ENCODE assay signal across 9 mouse cellular contexts in genomic region chr11:102604777-102605552, GRCm38 (mm10). TPM values are rescaled to one million over a fixed set of nuclear protein-coding genes. Genes with fewer than 3 reads are reported as not detected.
DNase-seq lines count a peak whose midpoint lies in the region; ATAC-seq lines count a peak whose summit lies in the region.
"Had no signal": no experiment of that assay in that cellular context is flagged by ENCODE, and none has a peak within 500 bp of the region (broad histone marks: within the 10 kb centered on the region; RNA-seq: fewer than 3 reads in every experiment).

No protein-coding gene starts in this region.

- WGBS in forebrain, embryonic 16.5 days, result under 1% methylated on average over 64 of the region's 74 CpGs
- WGBS in hindbrain, embryonic 15.5 days, result under 1% methylated on average over 74 of the region's 74 CpGs
- under 1% methylated on average over 70 of the region's 74 CpGs for WGBS in limb, embryonic 15.5 days
- under 1% methylated on average over 74 of the region's 74 CpGs for WGBS in neural tube, embryonic 11.5 days

- peak overlapping the region; percentile 96 for H3K27ac ChIP-seq in forebrain, embryonic 16.5 days (ENCODE audit: low read length)
- peak overlapping the region; percentile 90 for H3K27ac ChIP-seq in hindbrain, embryonic 15.5 days (replicated peaks)
- H3K27ac ChIP-seq in limb, embryonic 15.5 days, result peak overlapping the region; percentile 99
- H3K27ac ChIP-seq in neural tube, embryonic 11.5 days (ENCODE audit: low read depth, low read length), result peak overlapping the region; percentile 98

- ATAC-seq in forebrain, embryonic 16.5 days, result peak; percentile 27
- peak; percentile 54 for ATAC-seq in hindbrain, embryonic 15.5 days (ENCODE audit: low FRiP score, low read depth)
- ATAC-seq in limb, embryonic 15.5 days (ENCODE audit: insufficient number of reproducible peaks, low FRiP score, low TSS enrichment, low read depth), result no peak
- peak; percentile 31 for ATAC-seq in neural tube, embryonic 11.5 days (ENCODE audit: insufficient read depth, low FRiP score, low TSS enrichment)
- ATAC-seq in activated CD4-positive, CD25-positive, alpha-beta regulatory T cell, adult 4 months, result no peak

- peak overlapping the region; percentile 73 for H3K4me3 ChIP-seq in forebrain, embryonic 16.5 days (replicated peaks; ENCODE audit: low read length)
- peak overlapping the region; percentile 77 for H3K4me3 ChIP-seq in hindbrain, embryonic 15.5 days
- H3K4me3 ChIP-seq in limb, embryonic 15.5 days, result peak overlapping the region; percentile 84
- H3K4me3 ChIP-seq in neural tube, embryonic 11.5 days (ENCODE audit: low read depth, low read length), result peak overlapping the region; percentile 77

- peak overlapping the region; percentile 80 for H3K9ac ChIP-seq in forebrain, embryonic 16.5 days (replicated peaks; ENCODE audit: low read depth, low read length)
- peak overlapping the region; percentile 60 for H3K9ac ChIP-seq in hindbrain, embryonic 15.5 days
- H3K9ac ChIP-seq in limb, embryonic 15.5 days, result peak overlapping the region; percentile 94
- H3K9ac ChIP-seq in neural tube, embryonic 11.5 days (ENCODE audit: low read length), result peak overlapping the region; percentile 97

- H3K27me3 ChIP-seq in forebrain, embryonic 16.5 days (replicated peaks; ENCODE audit: control insufficient read depth, insufficient read depth, low read length), result no peaks in the 10 kb centered on the region
- H3K27me3 ChIP-seq in hindbrain, embryonic 15.5 days, result peaks cover 5% of the 10 kb centered on the region; the same call in 1 of the 2 replicates
- H3K27me3 ChIP-seq in limb, embryonic 15.5 days, result no peaks in the 10 kb centered on the region
- H3K27me3 ChIP-seq in neural tube, embryonic 11.5 days (ENCODE audit: control insufficient read depth, insufficient read depth, low read length), result no peaks in the 10 kb centered on the region

- no peaks in the 10 kb centered on the region for H3K9me3 ChIP-seq in forebrain, embryonic 16.5 days (ENCODE audit: control insufficient read depth, low read length)
- no peaks in the 10 kb centered on the region for H3K9me3 ChIP-seq in hindbrain, embryonic 15.5 days
- no peaks in the 10 kb centered on the region for H3K9me3 ChIP-seq in limb, embryonic 15.5 days
- H3K9me3 ChIP-seq in neural tube, embryonic 11.5 days (ENCODE audit: control insufficient read depth, low read length), result no peaks in the 10 kb centered on the region

- H3K4me2 ChIP-seq in forebrain, embryonic 16.5 days (ENCODE audit: low read length), result peak overlapping the region; percentile 71
- peak overlapping the region; percentile 95 for H3K4me2 ChIP-seq in hindbrain, embryonic 15.5 days
- H3K4me2 ChIP-seq in limb, embryonic 15.5 days, result peak overlapping the region; percentile 63
- peak overlapping the region; percentile 83 for H3K4me2 ChIP-seq in neural tube, embryonic 11.5 days (ENCODE audit: low read depth)

- H3K36me3 ChIP-seq in forebrain, embryonic 16.5 days (ENCODE audit: control insufficient read depth, insufficient read depth), result no peaks in the 10 kb centered on the region
- H3K36me3 ChIP-seq in hindbrain, embryonic 15.5 days, result no peaks in the 10 kb centered on the region
- H3K36me3 ChIP-seq in limb, embryonic 15.5 days, result no peaks in the 10 kb centered on the region
- no peaks in the 10 kb centered on the region for H3K36me3 ChIP-seq in neural tube, embryonic 11.5 days (ENCODE audit: control insufficient read depth, insufficient read depth, low read length)

- H3K4me1 ChIP-seq in forebrain, embryonic 16.5 days (replicated peaks; ENCODE audit: control insufficient read depth, insufficient read depth, low read length), result peaks cover 26% of the 10 kb centered on the region
- H3K4me1 ChIP-seq in hindbrain, embryonic 15.5 days (replicated peaks), result peaks cover 41% of the 10 kb centered on the region
- peaks cover 30% of the 10 kb centered on the region for H3K4me1 ChIP-seq in limb, embryonic 15.5 days
- H3K4me1 ChIP-seq in neural tube, embryonic 11.5 days (ENCODE audit: control insufficient read depth, insufficient read depth, low read length), result peaks cover 22% of the 10 kb centered on the region

- DNase-seq in embryo, embryonic 10 days (ENCODE audit: low spot score), result peak; percentile 64
- no peak for DNase-seq in embryo, embryonic 9.5 days (ENCODE audit: extremely low spot score)
- peak; percentile 65 for DNase-seq in adrenal gland, adult 2 months
- DNase-seq in neural tube, embryonic 11.5 days (ENCODE audit: low spot score), result no peak

RNA-seq across cellular contexts. Expression of gene Fzd2, which starts 0.8 kb away (rescaled TPM):
- 1 to 10 TPM; 2.0 to 9.3 TPM for total RNA-seq in adrenal gland, adult 2 months (2021)
- polyA plus RNA-seq in adrenal gland, adult 2 months (2012; rRNA removed), result 22.8 and 23.1 TPM in 2 replicates
- polyA plus RNA-seq in forebrain, embryonic 16.5 days (2015; fragmentation: Nextera tagmentation; extraction: Ambion mirVana), result 12.0 and 13.5 TPM in 2 replicates
- 7.9 and 9.8 TPM in 2 replicates for polyA plus RNA-seq in hindbrain, embryonic 15.5 days (2015; fragmentation: Nextera tagmentation; extraction: Ambion mirVana)
- polyA plus RNA-seq in limb, embryonic 15.5 days (2015; fragmentation: Nextera tagmentation; extraction: Ambion mirVana), result 41.0 and 48.5 TPM in 2 replicates
- polyA plus RNA-seq in neural tube, embryonic 11.5 days (2014; fragmentation: Nextera tagmentation; extraction: Ambion mirVana), result 37.3 and 40.4 TPM in 2 replicates
- polyA plus RNA-seq in activated CD4-positive, CD25-positive, alpha-beta regulatory T cell, adult 4 months (2017; shearing (Covaris generic)), result not detected

RNA-seq across cellular contexts. Expression of gene Gm11627, which starts 25.7 kb away (rescaled TPM):
- under 1 TPM in 1 of 2 experiments, not detected in 1; 0.52 TPM for total RNA-seq in adrenal gland, adult 2 months (2021)
- polyA plus RNA-seq in adrenal gland, adult 2 months (2012; rRNA removed), result not detected in 2 replicates
- 6.4 and 8.3 TPM in 2 replicates for polyA plus RNA-seq in forebrain, embryonic 16.5 days (2015; fragmentation: Nextera tagmentation; extraction: Ambion mirVana)
- 3.1 and 3.4 TPM in 2 replicates for polyA plus RNA-seq in hindbrain, embryonic 15.5 days (2015; fragmentation: Nextera tagmentation; extraction: Ambion mirVana)
- 10.7 and 11.3 TPM in 2 replicates for polyA plus RNA-seq in limb, embryonic 15.5 days (2015; fragmentation: Nextera tagmentation; extraction: Ambion mirVana)
- 7.1 and 9.9 TPM in 2 replicates for polyA plus RNA-seq in neural tube, embryonic 11.5 days (2014; fragmentation: Nextera tagmentation; extraction: Ambion mirVana)
- polyA plus RNA-seq in activated CD4-positive, CD25-positive, alpha-beta regulatory T cell, adult 4 months (2017; shearing (Covaris generic)), result not detected

RNA-seq across cellular contexts. Expression of gene Gpatch8, which starts 48.8 kb away (rescaled TPM):
- 10 to 100 TPM; 23.2 to 31.4 TPM for total RNA-seq in adrenal gland, adult 2 months (2021)
- polyA plus RNA-seq in adrenal gland, adult 2 months (2012; rRNA removed), result 16.0 and 18.4 TPM in 2 replicates
- polyA plus RNA-seq in forebrain, embryonic 16.5 days (2015; fragmentation: Nextera tagmentation; extraction: Ambion mirVana), result 66.6 and 88.1 TPM in 2 replicates
- 66.6 and 69.9 TPM in 2 replicates for polyA plus RNA-seq in hindbrain, embryonic 15.5 days (2015; fragmentation: Nextera tagmentation; extraction: Ambion mirVana)
- polyA plus RNA-seq in limb, embryonic 15.5 days (2015; fragmentation: Nextera tagmentation; extraction: Ambion mirVana), result 46.2 and 56.5 TPM in 2 replicates
- polyA plus RNA-seq in neural tube, embryonic 11.5 days (2014; fragmentation: Nextera tagmentation; extraction: Ambion mirVana), result 45.4 and 46.1 TPM in 2 replicates
- polyA plus RNA-seq in activated CD4-positive, CD25-positive, alpha-beta regulatory T cell, adult 4 months (2017; shearing (Covaris generic)), result 10 to 100 TPM; 54.2 to 55.9 TPM

RNA-seq across cellular contexts. Expression of gene Meioc, which starts 58.6 kb away (rescaled TPM):
- not detected for total RNA-seq in adrenal gland, adult 2 months (2021)
- polyA plus RNA-seq in adrenal gland, adult 2 months (2012; rRNA removed), result not detected in 2 replicates
- 0.09 TPM in 1 of 2 replicates, not detected in the other for polyA plus RNA-seq in forebrain, embryonic 16.5 days (2015; fragmentation: Nextera tagmentation; extraction: Ambion mirVana)
- polyA plus RNA-seq in hindbrain, embryonic 15.5 days (2015; fragmentation: Nextera tagmentation; extraction: Ambion mirVana), result 0.09 and 0.16 TPM in 2 replicates
- polyA plus RNA-seq in limb, embryonic 15.5 days (2015; fragmentation: Nextera tagmentation; extraction: Ambion mirVana), result 0.81 and 0.90 TPM in 2 replicates
- 0.84 and 0.89 TPM in 2 replicates for polyA plus RNA-seq in neural tube, embryonic 11.5 days (2014; fragmentation: Nextera tagmentation; extraction: Ambion mirVana)
- polyA plus RNA-seq in activated CD4-positive, CD25-positive, alpha-beta regulatory T cell, adult 4 months (2017; shearing (Covaris generic)), result not detected
- polyA plus RNA-seq: large intestine, adult 2 months had no signal

Comparison
In these comparisons a context has a peak if more than half of its experiments do, and no peak if none do; other contexts are left out.
1. DNase-seq: peak in embryo, embryonic 10 days (single experiment) and adrenal gland, adult 2 months (single experiment); none in embryo, embryonic 9.5 days (single experiment) and neural tube, embryonic 11.5 days (single experiment).
2. ATAC-seq: peak in forebrain, embryonic 16.5 days (single experiment), hindbrain, embryonic 15.5 days (single experiment) and neural tube, embryonic 11.5 days (single experiment); none in limb, embryonic 15.5 days (single experiment) and activated CD4-positive, CD25-positive, alpha-beta regulatory T cell, adult 4 months (single experiment).
3. Peak in every context shown above with its lines, with median percentiles within 50 percentile points of each other: H3K27ac ChIP-seq, H3K4me2 ChIP-seq, H3K4me3 ChIP-seq and H3K9ac ChIP-seq.